Mouse (Mus musculus) cerebellum, adult 11 months (tissue): ENCODE results near the gene Prss50.

ENCODE experiments used
- DNase-seq: peaks from one replicate; pipeline ENCODE4 v3.0.0; 2022

The Prss50 gene

DNA sequence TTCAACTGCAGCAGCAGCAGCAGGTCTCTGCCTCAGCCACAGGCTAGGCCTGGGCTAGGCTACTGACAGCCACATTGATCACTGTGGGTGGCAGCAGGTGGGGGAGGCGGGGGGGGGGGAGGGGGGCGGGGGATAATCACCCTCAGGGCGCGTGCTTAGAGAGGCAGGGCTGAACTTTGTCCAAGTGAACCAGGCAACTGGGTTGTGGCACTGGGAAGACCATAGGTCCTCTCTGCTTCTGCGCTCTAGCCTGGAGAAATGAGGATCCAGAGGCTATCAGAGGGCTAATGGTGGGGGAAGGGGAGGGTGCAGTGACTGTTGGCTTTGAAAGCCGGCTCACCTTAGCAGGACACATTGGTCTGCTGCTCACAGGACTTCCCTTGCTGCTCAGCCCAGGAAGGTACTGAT, 17.5 kb downstream of the Prss50 start:
- DNase-seq = no peak

DNA sequence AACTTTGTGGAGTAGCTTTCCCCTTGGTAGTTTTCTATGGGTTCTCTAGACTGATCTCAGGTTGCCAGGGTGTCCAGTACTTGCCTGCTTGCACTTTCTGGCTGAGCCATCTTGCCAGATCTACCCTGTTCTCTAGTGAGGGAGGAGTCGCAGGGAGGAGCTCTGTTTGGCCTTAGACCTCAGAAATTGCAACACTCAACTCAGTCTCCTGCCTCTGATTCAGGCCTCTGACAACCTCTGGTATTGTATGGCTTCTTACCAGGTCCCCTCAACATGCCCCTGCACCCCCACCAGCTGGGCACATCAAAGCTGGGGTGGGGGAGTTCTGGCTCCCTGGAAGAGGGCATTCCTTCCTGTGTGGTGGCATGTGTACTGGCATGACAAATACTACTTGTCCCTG, 19.6 kb downstream of the Prss50 start:
- DNase-seq = no peak

DNA sequence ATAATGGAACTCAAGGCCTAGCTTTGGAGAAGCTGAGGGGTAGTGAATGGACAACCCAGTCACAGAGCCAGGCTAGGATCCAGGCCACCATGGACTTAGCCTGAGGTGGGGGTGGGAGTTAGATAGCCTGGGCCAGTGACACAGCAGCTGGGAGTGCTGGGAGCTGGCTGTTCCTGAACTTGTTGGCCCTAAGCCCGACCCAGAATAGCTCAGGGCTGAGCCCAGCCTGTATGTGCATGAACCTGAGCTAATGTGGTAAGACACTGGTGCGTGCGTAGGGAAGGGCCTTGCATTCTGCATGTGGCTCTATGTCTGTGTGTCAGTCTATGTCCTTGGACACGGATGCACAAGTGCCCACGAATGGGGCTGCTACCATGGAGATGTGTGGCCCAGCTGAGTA, 20.1 kb downstream of the Prss50 start:
- DNase-seq = no peak

DNA sequence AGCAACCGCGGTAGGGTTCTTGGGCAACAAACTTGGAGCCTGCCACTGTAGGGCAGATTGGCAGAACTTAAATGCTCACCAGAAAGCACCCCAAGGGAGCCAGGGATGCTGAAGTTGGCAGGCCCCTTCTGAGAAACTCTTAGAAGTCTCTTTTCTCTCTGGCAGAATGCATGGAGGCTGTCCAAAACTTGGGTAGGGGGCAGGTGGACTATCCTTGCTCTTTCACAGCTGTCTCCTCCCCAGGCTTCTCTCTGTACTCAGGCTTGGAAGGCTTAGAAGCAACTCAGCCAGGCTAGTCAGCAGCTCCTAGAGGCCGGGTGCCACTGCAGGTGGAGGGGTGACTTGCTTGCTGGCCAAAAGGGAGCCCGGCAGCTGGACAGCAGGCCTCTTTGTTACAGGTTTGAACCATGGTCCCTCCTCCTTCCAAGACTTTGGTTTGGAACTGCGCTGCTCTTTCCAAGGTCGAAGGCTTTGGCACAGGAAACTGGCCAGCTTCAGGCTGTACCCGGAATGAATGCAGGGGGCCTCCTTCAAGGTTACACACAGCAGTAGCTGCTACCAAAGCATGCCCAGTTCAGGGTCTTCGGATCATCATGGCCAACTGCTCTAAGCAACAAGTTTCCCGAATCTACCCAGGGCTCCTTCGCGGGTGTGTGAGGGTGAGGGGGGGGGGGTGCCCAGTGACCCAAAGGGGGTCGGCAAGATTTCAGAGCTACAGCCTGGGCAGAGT, 21.6 kb downstream of the Prss50 start, which contains the start of gene Als2cl:
Gene Als2cl, plus strand, starts transcription at position 680 of the 730 bp plus-strand sequence.
- no peak for DNase-seq

DNA sequence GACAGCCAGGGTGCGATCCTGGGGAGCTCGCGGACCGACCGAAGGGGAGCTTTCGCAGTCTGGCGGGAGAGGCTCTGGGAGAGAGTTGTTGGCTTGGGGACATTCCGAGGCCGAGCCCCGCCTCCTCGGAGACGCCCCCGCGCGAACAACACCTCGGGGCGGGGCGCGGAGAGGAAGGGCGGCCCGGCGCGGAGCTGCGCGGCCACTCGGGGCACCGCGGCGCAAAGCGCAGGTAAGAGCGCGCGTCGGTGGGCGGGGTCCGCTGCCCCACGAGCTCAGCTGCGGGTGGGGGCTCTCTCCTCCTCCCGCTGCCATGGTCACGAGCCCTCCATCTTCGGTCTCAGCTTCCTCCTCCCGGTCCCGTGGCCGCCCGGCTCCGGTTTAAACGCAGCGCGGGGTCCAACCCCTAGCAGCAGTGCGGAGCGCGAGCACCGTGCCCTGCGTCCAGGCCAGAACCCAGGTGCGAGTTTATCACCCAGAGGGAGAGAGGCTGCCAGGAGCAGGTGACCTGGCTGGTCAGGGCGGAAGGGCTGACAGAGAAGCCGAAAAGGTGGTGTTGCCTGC, 22.3 kb downstream of the Prss50 start, which contains the start of gene Tmie:
Gene Tmie, minus strand, starts transcription at position 116 of the 564 bp plus-strand sequence.
- DNase-seq = no peak

DNA sequence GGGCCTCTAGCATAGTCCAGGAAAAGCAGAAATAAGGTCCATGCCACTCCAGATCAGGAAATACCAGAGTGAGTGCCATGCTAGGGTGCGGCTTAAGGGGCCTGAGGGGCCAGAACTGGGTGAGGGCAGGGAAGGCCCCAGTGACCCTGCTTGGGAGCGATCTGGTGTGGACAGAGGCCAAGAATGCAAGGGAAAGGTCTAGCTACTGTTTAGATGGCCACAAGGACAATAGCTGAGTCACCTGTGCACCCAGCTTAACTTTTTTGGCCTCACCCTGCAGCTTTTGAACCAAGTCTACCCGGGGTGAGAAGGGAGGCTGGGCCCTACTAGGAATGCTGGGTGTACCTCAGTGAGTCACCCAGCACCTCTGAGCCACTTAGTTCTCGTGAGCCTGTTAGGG, 23.0 kb downstream of the Prss50 start:
- DNase-seq = no peak

DNA sequence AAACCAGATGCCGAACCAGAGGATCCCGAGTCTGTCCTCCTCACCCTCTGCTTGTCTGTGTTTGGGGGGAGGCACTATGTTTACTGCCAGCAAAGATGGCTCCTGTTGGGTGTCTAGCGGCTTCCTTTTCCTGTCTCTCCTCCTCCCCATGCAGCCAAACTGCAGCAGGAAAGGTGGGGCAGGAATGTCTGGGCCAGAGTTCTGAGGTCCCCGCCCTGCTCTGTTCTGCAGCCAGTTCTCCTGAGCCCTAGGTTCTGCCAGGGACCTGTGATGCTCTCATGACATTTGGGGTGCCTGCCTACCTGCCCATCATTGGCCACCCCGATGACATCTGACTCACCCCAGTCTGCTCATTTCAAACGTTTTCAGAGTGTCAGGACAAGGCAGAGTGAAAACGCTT, 24.2 kb downstream of the Prss50 start:
- DNase-seq = no peak

DNA sequence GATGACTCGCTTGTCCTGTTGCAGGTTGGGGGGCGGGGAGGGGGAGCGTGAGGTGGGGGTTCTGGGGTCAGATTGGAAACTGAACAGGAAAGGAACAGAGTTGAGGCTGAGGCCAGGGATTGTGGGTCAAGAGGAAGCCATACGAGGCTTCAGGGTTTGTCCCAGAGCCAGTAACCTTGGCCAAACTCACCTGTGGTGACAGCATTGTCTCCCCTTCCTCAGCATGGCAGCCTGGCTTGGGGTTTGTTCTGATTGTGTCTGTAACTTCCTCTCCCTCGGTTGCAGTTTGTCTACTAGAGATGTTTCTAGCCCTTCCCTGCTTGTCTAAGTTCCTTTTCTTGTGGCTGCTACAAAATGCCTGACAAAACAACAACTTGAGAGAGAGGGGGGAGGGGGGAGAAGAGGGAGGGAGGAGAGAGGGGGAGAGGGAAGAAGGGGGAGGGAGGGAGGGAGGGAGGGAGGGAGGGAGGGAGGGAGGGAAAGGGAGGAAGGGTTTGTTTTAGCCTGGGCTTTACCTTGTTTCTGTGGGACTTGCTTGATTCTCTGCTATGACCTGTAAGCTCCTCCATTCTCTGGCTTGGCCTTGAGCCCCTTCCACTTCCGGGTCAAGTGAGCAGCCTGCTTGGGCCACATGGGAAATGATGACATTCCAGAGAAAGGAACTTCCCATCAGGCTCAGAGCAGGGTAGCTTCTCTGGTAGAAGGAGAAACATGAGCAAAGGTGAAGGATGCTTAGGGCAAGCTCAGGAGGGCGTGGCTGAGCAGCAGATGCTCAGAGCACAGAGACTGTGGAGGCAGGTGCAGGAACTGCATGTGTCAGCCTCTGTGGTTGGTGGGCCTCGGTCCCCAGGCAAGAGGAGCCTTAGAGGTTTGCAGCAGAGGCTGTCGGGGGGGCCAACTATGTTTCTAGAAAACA, 29.9 kb downstream of the Prss50 start:
- DNase-seq = no peak

DNA sequence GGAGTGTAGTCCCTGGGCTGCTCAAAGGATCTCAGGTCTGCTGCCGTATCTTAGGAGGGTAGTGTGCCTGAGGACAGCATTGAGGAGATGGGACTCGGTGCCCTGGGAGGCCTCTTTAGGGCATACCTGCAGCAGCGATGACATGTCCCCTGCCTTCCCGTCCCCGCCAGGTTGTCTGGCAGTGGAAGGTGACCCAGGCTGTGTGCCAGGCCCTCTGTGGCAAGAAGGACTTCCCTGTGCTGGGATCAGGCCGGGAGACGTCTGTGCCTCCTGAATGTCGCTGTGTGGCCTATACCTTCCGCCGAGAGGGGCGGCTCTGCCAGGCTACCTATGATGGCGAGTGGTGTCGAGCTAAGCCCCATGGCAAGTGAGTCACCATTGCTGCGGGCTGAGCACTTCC, 31.2 kb downstream of the Prss50 start:
- no peak for DNase-seq

DNA sequence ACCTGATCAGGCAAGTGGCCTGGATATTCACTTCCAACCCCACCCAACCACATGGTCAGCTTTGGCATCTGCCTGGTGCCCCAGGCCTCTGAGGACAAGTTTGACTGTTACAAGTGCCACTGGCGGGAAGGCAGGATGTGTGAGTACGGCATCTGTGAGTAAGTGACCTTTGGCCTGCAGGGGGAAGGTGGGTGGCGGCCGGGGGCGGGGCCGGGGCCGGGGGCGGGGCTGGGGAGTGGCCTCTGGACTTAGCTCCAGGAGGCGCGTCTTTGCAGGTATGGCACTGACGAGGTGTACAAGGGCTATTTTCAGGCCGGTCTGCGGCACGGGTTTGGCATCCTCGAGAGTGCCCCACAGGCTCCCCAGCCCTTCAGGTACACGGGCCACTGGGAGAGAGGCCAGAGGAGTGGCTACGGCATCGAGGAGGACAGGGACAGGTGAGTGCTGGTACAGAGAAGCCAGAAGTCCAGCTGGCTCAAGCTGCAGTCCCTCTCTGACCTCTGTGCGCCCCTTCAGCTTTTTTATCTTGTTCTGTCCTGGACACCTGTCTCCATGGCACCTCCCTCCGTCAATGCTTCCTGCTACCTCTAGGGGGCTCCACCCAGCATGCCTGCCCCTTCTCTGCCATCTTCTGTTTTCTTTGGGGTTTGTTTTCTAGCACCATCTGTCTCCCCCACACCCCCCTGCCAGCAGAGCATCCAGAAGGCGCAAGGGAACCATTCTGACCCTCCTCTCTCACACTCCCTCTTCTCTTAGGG, 32.4 kb downstream of the Prss50 start:
- DNase-seq = no peak

DNA sequence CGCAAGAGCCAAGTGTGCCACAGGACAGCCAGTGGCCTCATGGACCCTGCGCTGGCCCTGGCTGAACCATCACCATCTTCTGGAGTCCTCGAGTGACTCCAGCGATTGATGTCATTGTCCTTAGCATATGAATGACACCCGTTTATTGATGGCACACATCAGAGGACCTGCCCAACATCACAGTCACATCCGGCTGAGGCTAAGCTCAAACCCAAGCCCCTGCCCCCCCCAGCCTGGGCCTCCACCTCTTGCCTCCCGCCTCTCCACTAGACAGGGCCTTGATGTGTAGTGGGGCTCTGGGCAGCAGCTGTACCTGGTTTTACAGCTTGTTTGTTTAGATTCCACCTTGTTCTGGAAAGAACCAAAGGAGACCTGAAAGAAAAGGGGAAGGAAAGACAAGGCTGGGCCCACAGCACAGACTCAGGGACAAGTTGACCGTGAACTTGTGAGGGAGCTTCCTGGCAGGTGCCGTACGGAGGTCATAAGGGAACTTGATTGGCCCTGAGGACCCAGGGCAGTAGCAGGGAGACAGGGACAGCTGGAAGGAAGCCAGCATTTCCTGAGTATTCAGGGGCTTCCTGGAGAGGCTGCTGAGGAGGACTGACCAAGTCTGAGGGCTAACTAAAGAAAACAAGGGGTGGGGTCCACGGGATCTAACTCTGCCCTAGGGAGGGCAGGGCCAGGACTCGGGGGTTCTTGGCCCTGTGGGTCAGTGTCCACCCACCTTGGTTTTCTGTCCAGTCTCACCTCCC, 33.5 kb downstream of the Prss50 start:
- no peak for DNase-seq

DNA sequence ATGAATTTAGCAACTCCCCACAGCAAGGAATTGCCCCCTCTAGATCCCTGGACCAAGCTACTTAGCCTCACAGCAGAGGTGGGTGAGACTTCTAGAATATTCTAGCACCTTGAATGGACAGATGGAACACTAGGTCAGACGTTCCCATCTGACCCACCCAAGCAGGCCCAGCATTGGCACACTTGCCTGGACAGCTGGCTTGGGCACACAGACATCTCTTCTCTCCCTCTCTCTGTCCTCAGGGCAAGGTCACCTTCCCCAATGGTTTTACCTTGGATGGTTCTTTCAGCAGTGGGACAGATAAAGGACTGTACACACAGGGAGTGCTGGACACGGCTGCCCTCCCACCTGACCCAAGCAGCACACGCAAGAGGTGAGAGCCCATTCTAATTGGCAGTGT, 34.8 kb downstream of the Prss50 start:
- no peak for DNase-seq

DNA sequence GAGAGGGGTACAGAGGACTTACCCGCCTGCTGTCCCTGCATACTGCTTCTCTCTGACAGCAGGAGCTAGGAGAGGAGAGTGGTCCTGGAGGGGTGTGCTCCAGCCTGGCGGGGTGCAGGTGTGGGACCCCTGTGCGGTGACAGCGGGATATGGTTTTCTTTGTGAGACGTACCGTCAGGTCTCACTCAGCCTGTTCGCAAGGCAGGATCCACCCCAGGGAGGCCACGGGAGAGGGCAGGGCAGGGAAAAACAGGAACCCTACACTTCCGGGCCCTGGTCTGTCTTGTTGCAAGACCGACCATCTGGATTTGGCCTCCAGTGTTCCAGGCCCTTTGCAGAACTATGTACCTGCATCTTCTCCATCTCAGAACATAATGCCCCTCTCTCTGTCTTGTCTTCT, 35.7 kb downstream of the Prss50 start:
- no peak for DNase-seq

DNA sequence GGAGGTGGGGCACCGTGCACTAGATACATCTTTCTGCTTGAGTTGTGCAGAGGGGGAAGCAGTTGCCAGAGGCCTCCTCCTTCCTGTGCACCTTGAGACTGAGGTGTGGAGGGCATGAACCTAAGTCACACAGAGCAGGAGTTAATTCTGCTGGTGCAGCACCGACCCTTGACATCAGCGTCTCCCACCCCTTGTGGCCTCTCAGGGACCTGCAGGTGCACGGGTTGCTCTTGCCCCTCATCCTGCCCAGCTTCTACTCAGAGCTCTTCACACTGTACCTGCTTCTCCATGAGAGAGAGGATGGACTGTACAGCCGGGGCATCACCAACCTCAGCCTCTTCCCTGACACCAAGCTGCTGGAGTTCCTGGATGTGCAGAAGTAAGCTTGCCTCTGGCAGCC, 37.7 kb downstream of the Prss50 start:
- no peak for DNase-seq

DNA sequence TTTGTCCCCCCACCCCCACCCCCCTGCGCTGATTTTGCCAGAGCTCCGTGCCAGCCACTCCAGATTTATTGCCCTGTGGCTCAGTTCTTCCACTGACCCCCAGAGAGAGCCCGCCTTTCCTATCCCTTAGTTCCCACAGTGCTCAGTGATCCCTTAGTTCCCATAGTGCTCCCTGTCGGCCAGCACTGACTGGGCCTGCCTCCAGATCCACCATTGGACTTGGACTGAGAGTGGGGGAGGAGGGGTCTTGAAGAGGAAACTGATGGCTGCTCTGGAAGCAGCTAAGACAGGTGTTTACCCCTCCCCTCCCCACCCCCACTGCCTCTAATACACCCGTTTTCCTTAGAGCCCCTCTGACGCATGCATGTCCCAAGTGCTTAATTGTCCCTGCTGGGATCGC, 38.2 kb downstream of the Prss50 start:
- no peak for DNase-seq

DNA sequence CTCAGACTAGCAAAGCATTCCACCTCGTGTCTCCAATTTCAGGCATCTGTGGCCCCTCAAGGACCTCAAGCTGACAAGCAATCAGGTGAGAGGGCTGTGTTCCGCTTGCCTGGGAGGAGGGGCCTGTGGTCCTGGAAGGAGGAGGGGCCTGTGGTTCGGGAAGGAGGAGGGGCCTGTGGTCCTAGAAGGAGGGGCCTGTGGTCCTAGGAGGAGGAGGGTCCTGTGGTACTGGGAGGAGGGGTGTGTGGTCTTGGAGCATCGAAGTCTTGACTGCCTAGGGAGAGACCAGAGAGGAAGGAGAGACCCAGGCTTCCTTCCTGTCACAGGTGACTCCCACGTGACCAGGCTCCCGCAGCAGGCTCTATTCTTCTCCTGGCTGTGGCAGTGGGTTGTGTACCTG, 38.8 kb downstream of the Prss50 start:
- DNase-seq = no peak

DNA sequence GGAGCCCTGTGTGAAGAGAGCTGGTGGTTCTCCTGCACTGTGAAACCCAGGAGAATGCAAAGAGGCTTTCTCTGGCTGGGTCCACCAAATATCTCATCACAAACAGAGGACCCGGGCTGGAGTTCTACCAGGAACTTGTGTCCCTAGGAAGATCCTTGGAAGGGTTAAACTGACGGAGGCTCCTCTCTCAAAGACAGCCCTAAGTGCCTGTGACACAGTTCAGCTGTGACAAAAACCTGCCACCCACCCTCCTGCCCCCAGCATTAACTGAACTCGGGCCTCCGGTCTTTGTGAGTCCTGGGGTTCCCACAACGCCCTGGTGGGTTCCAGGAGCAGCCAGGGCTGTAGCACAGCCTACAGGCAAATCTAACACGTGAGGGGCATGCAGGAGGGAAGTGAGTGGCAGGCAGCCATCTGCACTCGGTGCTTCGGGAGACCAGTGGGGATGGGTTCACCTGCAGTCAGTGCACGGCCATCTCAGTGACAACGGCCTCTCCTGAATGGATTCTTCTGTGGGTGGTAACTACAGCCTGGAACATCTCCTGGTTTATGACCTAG, 41.8 kb downstream of the Prss50 start:
- no peak for DNase-seq

DNA sequence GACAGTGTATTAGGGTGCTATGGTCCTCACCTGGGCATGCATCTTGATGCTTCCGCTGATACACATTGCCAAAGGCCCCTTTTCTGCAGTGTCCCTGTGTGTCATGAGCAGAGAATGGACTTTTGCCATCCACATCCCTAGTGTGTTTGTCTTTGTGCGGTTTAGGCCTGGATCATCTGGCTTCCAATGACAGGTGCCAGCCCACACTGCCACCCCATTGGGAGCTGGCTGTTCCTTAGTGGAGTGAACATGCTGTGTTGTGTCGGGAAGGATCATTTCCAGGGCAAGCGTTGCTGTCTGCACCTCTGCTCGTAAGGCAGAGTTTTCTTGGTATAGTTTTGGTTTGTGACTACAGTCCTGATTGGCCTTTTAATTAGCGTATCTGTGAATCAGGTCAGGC, 43.4 kb downstream of the Prss50 start:
- no peak for DNase-seq

DNA sequence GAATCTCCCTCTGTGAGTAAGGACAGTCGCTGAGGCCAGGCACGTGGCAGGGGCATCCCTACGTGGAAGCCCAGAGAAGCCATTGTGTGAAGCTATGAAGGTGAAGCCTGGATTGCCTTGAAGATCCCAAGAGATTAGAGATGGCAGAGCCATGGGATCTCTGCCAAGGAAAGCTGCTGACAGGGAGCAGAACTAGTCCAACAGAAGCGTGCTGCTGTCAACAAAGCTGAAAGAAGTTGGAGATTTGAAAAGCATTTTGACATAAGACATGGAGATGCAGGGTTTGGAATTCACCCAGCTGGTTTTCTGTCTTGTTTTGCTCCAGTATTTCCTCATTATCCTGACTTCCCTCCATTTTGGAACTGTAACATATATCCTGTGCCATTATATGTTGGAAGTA, 44.5 kb downstream of the Prss50 start:
- DNase-seq = no peak

DNA sequence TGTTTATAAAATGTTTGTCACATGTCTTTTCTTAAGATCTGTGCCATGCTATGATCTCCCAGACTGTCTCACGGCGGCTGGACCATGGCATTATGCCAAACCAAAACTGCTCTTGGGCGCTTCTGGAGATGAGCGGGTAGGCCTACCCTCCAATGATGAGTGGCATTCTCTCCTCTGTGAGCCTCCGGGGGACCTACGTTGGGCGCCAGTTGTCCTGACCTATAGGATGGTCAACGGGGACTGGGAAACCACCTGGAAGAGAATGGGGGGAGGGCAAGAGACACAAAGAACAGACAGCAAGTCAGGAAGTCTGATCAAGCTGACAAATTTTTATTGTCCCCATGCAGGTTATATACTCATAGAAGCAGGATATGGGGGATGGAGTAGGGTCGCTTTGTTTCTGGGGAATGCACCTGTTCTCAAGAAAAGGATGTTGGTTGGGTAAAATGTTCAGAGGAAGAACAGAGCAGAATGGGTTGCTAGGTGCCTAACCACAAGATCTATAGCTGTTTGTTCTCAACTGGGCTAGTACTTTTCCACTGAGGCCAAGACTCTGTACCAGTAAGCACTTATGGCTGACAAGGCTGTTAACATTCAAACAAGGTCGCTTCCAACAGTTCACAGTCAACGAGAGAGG, 49.6 kb downstream of the Prss50 start:
- no peak for DNase-seq

DNA sequence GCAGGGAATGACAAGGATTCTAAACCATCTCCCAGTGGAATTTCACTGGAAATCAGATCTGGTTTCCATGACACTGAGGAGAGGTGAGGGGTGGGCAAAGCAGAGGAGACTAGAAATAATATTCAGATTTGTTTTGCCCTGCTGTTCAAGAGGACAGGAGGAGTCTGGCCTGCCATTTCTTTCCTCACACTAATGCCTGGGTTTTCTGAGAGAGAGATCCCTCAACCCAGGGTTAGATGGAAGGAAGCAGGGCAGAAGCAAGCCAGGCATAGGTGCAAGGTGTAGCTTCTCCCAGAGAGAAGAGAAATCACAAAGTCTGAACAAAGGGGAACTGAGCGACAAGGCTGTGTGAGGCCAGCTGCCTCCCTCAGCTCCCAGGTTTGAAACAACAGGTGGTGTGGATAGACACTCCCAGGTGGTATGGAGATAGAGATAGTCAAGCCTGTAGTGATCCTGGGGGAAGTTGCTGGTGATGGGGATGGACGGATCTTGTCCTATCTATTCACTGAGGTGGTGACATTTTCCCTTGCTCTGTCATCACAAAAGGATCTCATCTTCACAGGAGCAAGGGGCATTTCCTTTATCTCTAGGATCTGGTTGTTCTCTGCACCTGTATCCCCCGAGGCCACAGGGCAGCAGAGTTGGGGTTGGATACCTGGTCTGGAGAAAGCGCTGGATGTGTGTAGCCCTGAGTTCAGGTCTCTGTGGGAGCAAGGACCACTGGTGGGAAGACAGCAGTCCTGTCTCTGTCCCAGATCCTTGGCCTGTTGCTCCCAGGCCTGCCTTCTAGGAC, 50.3 kb downstream of the Prss50 start:
- DNase-seq = no peak
